Mouse (Mus musculus) heart, embryonic 15.5 days (tissue): ENCODE measurements around the gene L1td1. TPM values are rescaled to one million over a fixed set of nuclear protein-coding genes. Genes with fewer than 3 reads are reported as not detected.
"Not testable (repeated sequence)": the region's sequence is repeated elsewhere in the genome, so short reads cannot be mapped to it uniquely, and the experiment has no call there.

Experiments used
- ATAC-seq: fragments of 200-750 bp; cut with Nextera tagmentation; replicated peaks from 2 replicates; pipeline ENCODE4 v1.8.0; 2017; ENCODE audit warnings: low read depth, moderate TSS enrichment; ENCODE audit not compliant: insufficient number of reproducible peaks, insufficient read depth, low FRiP score
- H3K27ac ChIP-seq: fragments of 300-500 bp; sonication (generic); 2 replicates; pipeline ENCODE4 v1.5.1; 2015; ENCODE audit warnings: mild to moderate bottlenecking, inconsistent platforms
- H3K27me3 ChIP-seq: fragments of 300-500 bp; sonication (generic); 2 replicates; pipeline ENCODE4 v1.6.1; 2015; ENCODE audit warnings: inconsistent platforms
- H3K36me3 ChIP-seq: fragments of 300-500 bp; sonication (generic); 2 replicates; pipeline ENCODE4 v1.6.1; 2015; ENCODE audit warnings: mild to moderate bottlenecking, inconsistent platforms
- H3K4me1 ChIP-seq: fragments of 300-500 bp; sonication (generic); replicated peaks from 2 replicates; pipeline ENCODE4 v1.6.1; 2015; ENCODE audit warnings: inconsistent platforms
- H3K4me2 ChIP-seq: fragments of 300-500 bp; sonication (generic); 2 replicates; pipeline ENCODE4 v1.6.1; 2015; ENCODE audit warnings: inconsistent platforms, mild to moderate bottlenecking, moderate library complexity
- H3K4me3 ChIP-seq: fragments of 300-500 bp; sonication (generic); 2 replicates; pipeline ENCODE4 v1.5.1; 2015; ENCODE audit warnings: mild to moderate bottlenecking, inconsistent platforms
- H3K9ac ChIP-seq: fragments of 300-500 bp; sonication (generic); 2 replicates; pipeline ENCODE4 v1.6.1; 2015; ENCODE audit warnings: mild to moderate bottlenecking, inconsistent platforms
- H3K9me3 ChIP-seq: fragments of 300-500 bp; sonication (generic); replicated peaks from 2 replicates; pipeline ENCODE4 v1.6.1; 2016; ENCODE audit warnings: inconsistent platforms
- WGBS: fragments of 180-500 bp; shearing (Covaris S2); methylation state at CpG from one replicate; pipeline ENCODE4 v1.1.7; 2015; ENCODE audit warnings: mixed read lengths; 5-methylcytosine and 5-hydroxymethylcytosine counted together
- polyA plus RNA-seq: library from polyadenylated mRNA; unstranded; fragments of >200 nt; fragmentation: Nextera tagmentation; extraction: Ambion mirVana; gene quantifications from 2 replicates; pipeline ENCODE4 v1.2.1, GENCODE M21; 2015

L1td1 gene
- polyA plus RNA-seq, 1 experiment from 2014 or later: not detected

DNA sequence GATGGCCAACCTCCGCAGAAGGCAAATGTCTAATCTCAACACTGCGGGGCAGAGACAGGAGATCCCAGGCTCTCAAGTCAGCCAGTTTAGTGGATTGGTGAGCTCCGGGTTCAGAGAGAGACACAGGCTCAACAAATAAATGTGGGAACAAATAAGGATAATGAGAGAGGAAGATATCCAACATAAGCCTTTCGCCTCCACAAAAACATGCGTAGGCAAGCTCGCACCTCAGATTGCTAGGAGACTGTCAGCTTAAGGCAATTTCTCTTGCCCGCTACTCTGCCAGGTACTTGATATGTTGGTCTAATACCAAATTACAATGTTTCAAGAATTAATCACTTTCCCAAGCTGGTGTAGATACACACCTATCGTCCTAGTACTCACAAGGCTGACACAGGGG lies 15.6 kb upstream of the L1td1 start:
- Histone ChIP-seq H3K9ac (no peak overlapping the region), H3K4me3 (no peak overlapping the region)
- WGBS: 92% methylated on average over 8 of the region's 8 CpGs

DNA sequence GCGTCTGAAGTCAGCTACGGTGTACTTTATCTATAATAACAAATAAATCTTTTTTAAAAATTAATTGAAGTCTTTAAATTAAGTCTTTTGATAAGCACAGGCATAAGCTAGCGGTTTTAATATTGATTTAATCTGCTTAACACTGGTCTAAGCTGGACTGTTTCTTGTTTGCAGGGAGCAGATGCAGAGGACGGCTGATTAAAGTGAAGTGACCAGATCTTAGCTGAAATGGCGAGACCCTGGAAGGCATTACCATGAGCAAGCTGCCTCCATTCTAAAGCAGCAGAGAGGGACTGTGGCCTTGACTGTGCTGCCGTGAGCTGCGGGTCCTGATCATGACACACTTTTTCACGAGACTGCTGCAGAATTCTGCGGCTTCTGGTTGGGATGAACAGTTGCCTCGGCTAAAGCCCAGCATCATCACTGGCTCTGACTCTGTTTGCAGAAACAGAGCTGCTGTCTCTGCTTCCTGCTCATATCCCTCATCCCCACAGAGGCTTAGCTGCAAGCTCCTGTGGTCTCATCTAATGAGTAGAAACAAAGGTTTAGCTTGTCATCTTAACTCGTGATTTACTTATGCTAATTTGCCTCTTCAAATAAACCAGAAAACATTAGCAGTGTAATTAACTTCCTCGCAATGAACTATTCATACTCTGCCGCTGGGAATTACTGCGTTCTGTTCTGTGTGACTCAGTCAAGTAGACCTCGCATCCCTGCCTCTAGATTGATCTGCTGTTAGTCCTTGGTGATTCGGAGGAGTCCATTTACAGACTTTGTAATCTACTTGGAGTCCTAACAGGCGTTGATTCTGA lies 8.6 kb upstream of the L1td1 start:
- Histone ChIP-seq H3K4me1 (no peaks in the 10 kb centered on the region), H3K36me3 (no peaks in the 10 kb centered on the region), H3K27me3 (no peaks in the 10 kb centered on the region), H3K9ac (no peak overlapping the region), H3K4me3 (no peak overlapping the region), H3K27ac (no peak overlapping the region), H3K9me3 (no peaks in the 10 kb centered on the region), H3K4me2 (no peak overlapping the region)
- no peak for ATAC-seq
- 84% methylated on average over 17 of the region's 17 CpGs for WGBS

More for the DNA sequence above, 15.6 kb upstream of the L1td1 start:
- H3K4me2 ChIP-seq: no peak overlapping the region
- no peak overlapping the region for H3K27ac ChIP-seq
- no peaks in the 10 kb centered on the region for H3K36me3 ChIP-seq
- H3K9me3 ChIP-seq: no peaks in the 10 kb centered on the region
- H3K4me1 ChIP-seq: no peaks in the 10 kb centered on the region
- no peak for ATAC-seq
- H3K27me3 ChIP-seq: no peaks in the 10 kb centered on the region

DNA sequence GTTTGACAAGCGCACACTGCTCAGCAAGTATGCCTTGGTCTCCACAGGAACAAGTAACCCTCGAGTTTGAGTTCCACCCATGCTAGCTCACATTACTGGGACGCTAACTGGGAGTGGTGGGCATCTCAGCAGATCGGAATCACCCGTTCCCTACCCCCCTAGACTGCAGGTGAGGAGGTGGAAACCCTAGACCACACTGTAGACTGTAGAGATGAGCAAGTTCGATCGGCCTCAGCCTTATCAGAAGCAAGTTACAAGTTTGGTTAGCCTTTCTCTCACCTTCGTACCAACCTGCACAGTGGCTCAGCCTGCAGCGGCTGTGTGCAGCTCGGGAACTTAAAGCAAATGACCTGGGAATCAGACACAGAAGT lies 8.0 kb upstream of the L1td1 start:
- ATAC-seq: no peak
- no peak overlapping the region for H3K4me3 ChIP-seq
- H3K9ac ChIP-seq: no peak overlapping the region
- no peaks in the 10 kb centered on the region for H3K9me3 ChIP-seq
- no peaks in the 10 kb centered on the region for H3K36me3 ChIP-seq
- no peaks in the 10 kb centered on the region for H3K27me3 ChIP-seq
- no peak overlapping the region for H3K27ac ChIP-seq
- H3K4me2 ChIP-seq: no peak overlapping the region
- WGBS: 80% methylated on average over 10 of the region's 10 CpGs
- no peaks in the 10 kb centered on the region for H3K4me1 ChIP-seq

DNA sequence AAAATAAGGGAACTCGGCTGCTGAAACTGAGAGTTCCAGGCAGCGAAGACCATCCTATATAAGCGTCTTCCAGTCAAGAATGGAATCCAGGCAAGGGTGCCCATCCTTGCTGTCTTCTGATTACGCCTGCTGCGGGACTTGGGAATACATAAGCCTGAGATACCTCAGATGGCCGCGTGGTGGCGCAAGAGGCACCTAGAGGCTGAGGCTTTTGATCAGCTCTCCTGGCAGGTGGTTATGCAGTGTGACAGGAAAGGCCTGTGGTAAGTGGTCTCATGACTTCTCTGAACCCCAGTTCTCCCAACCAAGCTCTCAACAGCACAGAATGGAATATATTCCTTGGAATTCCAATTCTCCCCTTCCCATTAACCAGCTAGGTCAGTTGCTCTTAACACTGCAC lies 4.1 kb upstream of the L1td1 start:
- Histone ChIP-seq H3K27me3 (peaks cover 4% of the 10 kb centered on the region; the same call in 1 of the 2 replicates), H3K27ac (no peak overlapping the region), H3K4me2 (no peak overlapping the region), H3K4me1 (peaks cover 11% of the 10 kb centered on the region), H3K36me3 (no peaks in the 10 kb centered on the region), H3K9me3 (no peaks in the 10 kb centered on the region), H3K9ac (no peak overlapping the region), H3K4me3 (no peak overlapping the region)
- 15% methylated on average over 8 of the region's 8 CpGs for WGBS
- no peak for ATAC-seq

DNA sequence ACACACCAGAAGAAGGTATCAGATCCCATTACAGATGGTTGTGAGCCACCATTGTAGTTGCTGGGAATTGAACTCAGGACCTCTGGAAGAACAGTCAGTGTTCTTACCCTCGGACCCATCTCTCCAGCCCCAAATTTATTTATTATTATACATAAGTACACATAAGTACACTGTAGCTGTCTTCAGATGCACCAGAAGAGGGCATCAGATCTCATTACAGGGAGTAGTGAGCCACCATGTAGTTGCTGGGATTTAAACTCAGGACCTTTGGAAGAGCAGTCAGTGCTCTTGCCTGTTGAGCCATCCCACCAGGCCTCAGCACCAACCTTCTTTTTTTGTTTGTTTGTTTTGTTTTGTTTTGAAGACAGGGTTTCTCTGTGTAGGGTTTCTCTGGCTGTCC lies 1.9 kb upstream of the L1td1 start:
- H3K4me3 ChIP-seq, ATAC-seq, H3K9ac ChIP-seq, H3K9me3 ChIP-seq, H3K4me2 ChIP-seq, H3K27ac ChIP-seq, H3K36me3 ChIP-seq, H3K27me3 ChIP-seq: not testable (repeated sequence)
- H3K4me1 ChIP-seq: peaks cover 20% of the 10 kb centered on the region
- WGBS: 81% methylated on average over 1 of the region's 1 CpGs

DNA sequence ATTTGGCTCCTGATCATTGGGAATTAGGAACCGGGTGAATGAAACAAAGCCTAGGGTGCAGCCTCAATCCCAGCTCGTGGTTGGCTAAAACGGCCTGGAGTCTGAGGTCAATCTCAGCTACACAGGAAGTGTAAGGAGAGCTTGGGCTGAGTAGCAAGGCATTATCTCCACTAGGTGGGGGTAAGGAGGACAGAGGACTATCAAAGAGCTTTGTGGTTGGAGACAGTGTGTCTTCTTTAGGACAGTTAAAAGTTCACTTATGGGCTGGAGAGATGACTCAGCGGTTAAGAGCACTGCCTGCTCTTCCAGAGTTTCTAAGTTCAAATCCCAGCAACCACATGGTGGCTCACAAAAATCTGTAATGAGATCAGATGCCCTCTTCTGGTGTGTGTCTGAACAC lies 1.1 kb upstream of the L1td1 start:
- H3K9me3 ChIP-seq: no peaks in the 10 kb centered on the region

DNA sequence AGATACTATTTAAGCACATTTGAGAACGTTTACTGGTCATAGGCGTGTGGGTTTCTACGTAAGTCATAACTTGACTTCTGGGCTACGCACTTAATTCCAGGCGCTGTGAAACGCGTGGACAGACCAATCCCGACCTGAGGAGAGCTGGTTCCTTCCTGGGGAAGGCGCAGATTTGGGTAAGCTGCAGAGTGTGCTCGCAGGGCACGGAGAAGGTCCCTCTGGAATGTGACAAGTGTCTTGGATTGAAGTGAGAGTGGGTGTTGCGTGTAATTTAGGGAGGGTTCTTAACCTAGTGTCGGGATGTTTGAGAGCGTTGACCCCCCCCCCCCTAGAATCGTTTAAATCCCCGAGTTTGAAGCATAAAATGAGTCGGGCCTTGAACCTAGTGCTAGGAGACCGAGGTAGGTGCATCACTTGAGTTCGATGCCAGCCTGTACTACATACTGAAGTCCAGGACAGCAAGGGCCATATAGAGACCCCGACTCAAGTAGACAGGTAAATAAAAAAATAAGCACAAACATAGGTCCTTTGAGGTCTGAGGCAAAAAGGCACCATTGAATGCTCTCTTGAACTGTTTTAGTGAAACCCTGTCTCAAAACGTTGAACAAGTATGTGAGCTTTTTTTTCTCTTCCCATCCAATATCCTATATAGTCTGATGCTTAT lies 893 bp downstream of the L1td1 start:
- H3K4me1 ChIP-seq: peaks cover 20% of the 10 kb centered on the region
- H3K9ac ChIP-seq: no peak overlapping the region
- peak overlapping the region; percentile 69 for H3K4me2 ChIP-seq
- WGBS: 5% methylated on average over 21 of the region's 21 CpGs
- H3K9me3 ChIP-seq: no peaks in the 10 kb centered on the region
- no peak overlapping the region for H3K27ac ChIP-seq
- H3K36me3 ChIP-seq: no peaks in the 10 kb centered on the region
- peaks cover 9% of the 10 kb centered on the region; the same call in 1 of the 2 replicates for H3K27me3 ChIP-seq
- ATAC-seq: no peak
- H3K4me3 ChIP-seq: peak overlapping the region; percentile 36

More for the DNA sequence above, 1.1 kb upstream of the L1td1 start:
- H3K4me2 ChIP-seq: no peak overlapping the region
- no peak overlapping the region for H3K27ac ChIP-seq
- no peak overlapping the region for H3K9ac ChIP-seq
- H3K4me3 ChIP-seq: no peak overlapping the region
- no peak for ATAC-seq
- H3K27me3 ChIP-seq: peaks cover 9% of the 10 kb centered on the region; the same call in 1 of the 2 replicates
- H3K36me3 ChIP-seq: no peaks in the 10 kb centered on the region
- H3K4me1 ChIP-seq: peaks cover 20% of the 10 kb centered on the region
- 37% methylated on average over 4 of the region's 4 CpGs for WGBS

DNA sequence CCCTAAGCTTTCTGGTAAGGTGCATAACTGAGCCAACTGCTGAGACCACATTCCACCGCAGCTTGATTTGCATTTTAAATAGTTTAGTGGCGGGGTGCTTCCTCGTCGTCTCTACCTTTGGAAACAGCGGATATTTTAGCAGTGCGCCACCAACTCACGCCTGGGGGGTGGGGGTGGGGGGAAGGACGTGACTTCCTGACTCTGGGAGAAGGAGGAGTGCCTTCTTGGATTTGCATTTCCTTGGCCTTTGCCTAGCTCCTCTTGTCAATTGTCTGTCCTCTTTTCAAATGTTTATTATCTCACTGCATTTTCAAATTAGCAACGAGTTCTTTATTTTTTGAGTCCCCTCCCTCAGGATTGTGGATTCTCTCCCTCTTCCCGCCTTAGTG lies 1.4 kb downstream of the L1td1 start:
- no peak overlapping the region for H3K9ac ChIP-seq
- H3K4me1 ChIP-seq: peaks cover 20% of the 10 kb centered on the region
- 4% methylated on average over 10 of the region's 10 CpGs for WGBS
- peaks cover 9% of the 10 kb centered on the region; the same call in 1 of the 2 replicates for H3K27me3 ChIP-seq
- H3K4me2 ChIP-seq: peak overlapping the region; percentile 69
- no peak overlapping the region for H3K27ac ChIP-seq
- H3K9me3 ChIP-seq: no peaks in the 10 kb centered on the region
- no peaks in the 10 kb centered on the region for H3K36me3 ChIP-seq
- ATAC-seq: 0 out of 2 replicates have a peak, but pooled peaks have one; percentile 27
- peak overlapping the region; percentile 36 for H3K4me3 ChIP-seq

DNA sequence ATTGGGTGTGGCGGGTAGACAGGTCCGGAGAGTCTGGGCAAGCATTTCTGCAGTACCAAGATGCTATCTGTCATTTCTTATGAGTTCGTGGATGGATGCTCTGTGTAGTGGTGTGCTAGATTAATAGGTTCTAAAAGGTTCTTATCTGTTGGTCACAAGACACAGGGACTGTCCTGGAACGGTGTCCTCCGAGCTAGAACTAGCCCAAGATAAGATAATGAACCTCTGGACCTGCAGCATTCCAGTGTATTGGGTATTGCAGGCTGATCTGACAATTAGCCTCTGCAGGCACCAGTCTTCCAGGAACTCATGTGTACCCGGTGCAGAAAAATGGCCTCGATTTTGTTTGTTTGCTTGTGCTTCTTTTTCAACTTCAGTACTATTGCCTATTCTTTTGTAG lies 2.2 kb downstream of the L1td1 start:
- Histone ChIP-seq H3K4me1 (peaks cover 20% of the 10 kb centered on the region), H3K27me3 (peaks cover 9% of the 10 kb centered on the region; the same call in 1 of the 2 replicates), H3K36me3 (no peaks in the 10 kb centered on the region), H3K4me3 (no peak overlapping the region), H3K9me3 (no peaks in the 10 kb centered on the region), H3K27ac (no peak overlapping the region), H3K9ac (no peak overlapping the region), H3K4me2 (no peak overlapping the region)
- 43% methylated on average over 7 of the region's 7 CpGs for WGBS
- no peak for ATAC-seq

DNA sequence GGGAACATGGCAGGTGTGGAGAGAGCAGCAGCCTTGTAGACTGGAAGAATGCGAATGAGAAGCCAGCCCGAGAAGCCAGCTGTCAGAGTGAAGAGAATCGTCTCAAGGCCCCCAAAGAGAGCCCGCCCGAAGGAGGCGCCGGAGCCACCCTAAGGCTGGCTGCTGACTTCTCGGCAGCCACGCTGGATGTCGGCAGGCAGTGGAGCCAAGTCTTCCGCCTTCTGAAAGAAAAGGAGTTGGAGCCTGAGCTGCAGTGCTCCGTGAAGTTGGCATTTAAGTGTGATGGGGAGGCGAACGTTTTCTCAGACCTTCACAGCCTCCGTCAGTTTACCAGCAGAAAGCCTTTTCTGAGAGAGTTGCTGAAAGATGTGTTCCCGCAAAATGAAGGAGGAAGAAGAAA lies 7.1 kb downstream of the L1td1 start:
- H3K9me3 ChIP-seq: no peaks in the 10 kb centered on the region
- 0 out of 2 replicates have a peak, but pooled peaks cover 4% of the 10 kb centered on the region for H3K27me3 ChIP-seq
- H3K4me1 ChIP-seq: no peaks in the 10 kb centered on the region
- 90% methylated on average over 16 of the region's 16 CpGs for WGBS
- no peak overlapping the region for H3K4me2 ChIP-seq
- no peak overlapping the region for H3K4me3 ChIP-seq
- H3K27ac ChIP-seq: no peak overlapping the region
- H3K36me3 ChIP-seq: no peaks in the 10 kb centered on the region
- ATAC-seq: no peak
- no peak overlapping the region for H3K9ac ChIP-seq

DNA sequence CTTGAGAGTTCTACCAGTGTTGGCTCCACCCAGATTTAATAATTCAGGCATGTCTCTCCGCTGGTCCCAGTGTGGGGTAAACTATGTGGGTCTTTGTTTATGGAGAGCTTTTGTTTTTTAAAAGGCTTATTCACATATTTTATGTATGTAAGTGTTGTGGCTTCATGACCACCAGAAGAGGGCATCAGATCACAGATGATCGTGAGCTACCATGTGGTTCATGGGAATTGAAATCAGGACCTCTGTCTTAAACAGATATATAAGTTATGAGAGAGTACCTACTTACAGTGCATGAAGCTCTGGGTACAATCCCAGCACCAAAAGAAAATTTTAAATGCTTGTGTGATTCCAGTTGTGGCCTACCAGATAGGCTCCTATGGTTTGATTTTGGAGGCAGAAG lies 13.2 kb downstream of the L1td1 start:
- ATAC-seq: no peak
- no peak overlapping the region for H3K27ac ChIP-seq
- no peaks in the 10 kb centered on the region for H3K36me3 ChIP-seq
- H3K4me3 ChIP-seq: no peak overlapping the region
- peaks cover 3% of the 10 kb centered on the region; the same call in 1 of the 2 replicates for H3K4me1 ChIP-seq
- H3K9ac ChIP-seq: no peak overlapping the region
- no peak overlapping the region for H3K4me2 ChIP-seq
- no peaks in the 10 kb centered on the region for H3K9me3 ChIP-seq
- H3K27me3 ChIP-seq: no peaks in the 10 kb centered on the region
- WGBS: 41% methylated on average over 2 of the region's 2 CpGs
